Mouse (Mus musculus): ENCODE data around the gene Foxo3. TPM values are rescaled to one million over a fixed set of nuclear protein-coding genes. Genes with fewer than 3 reads are reported as not detected.

Foxo3 gene
- total and polyA plus RNA-seq, 3 experiments, result 9.2 to 18.2 (median 12.6) TPM

DNA sequence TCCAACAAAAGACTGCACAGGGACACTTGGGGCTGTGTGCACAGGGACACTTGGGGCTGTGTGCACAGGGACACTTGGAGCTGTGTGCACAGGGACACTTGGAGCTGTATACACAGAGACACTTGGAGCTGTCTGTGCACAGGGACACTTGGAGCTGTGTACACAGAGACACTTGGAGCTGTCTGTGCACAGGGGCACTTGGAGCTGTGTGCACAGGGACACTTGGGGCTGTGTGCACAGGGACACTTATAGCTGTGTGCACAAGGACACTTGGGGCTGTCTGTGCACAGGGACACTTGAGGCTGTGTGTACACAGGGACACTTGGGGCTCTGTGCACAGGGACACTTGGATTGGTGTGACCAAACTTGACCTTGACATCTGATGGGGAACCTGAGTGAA lies 47.4 kb upstream of the Foxo3 start:
- Histone ChIP-seq H3K4me3 (replicated peaks in 1 of 3; ENCODE audit: low read depth in 2 of 3, low read length in 2 of 3, poor library complexity in 1 of 3) (no peak overlapping the region), H3K9ac (ENCODE audit: insufficient read depth, low read depth) (no peak overlapping the region), H3K27ac (ENCODE audit: insufficient read depth, low read depth) (no peak overlapping the region), H3K4me1 (ENCODE audit: control insufficient read depth in 1 of 2, insufficient read depth in 2 of 2) (no peaks in the 10 kb centered on the region), H3K36me3 (replicated peaks in 1 of 2; ENCODE audit: control insufficient read depth in 1 of 2, insufficient read depth in 1 of 2, low read length in 1 of 2) (peaks cover 2 to 20% of the 10 kb centered on the region in 2 experiments), H3K27me3 (replicated peaks) (no peaks in the 10 kb centered on the region), H3K9me3 (replicated peaks; ENCODE audit: low read length) (no peaks in the 10 kb centered on the region), H3K79me2 (replicated peaks; ENCODE audit: control insufficient read depth, extremely low read depth, insufficient read depth, poor library complexity, severe bottlenecking) (no peaks in the 10 kb centered on the region), H3K4me2 (ENCODE audit: insufficient read depth, low read depth, poor library complexity, severe bottlenecking) (no peak overlapping the region)
- dilution Hi-C loops (cut with MboI; ENCODE audit: extremely low pct_ligation_motif_present, extremely low pct_unique_long_range_greater_than_20kb, low sequenced_read_pairs) (no loop called here), in situ Hi-C loops (cut with MboI; ENCODE audit: low pct_ligation_motif_present, low pct_unique_long_range_greater_than_20kb, low sequenced_read_pairs) (loop anchor here (25.0 kb wide), 1 partner anchor 663 kb away; no protein-coding TSS in a partner anchor)
- no peak for TF ChIP-seq CTCF (conservative IDR thresholded peaks at IDR 0.05 in 1 of 2, IDR thresholded peaks at IDR 0.05 in 1 of 2; ENCODE audit: low read depth in 2 of 2, low read length in 2 of 2)
- TF ChIP-seq CHD1 (IDR thresholded peaks at IDR 0.05; ENCODE audit: low read depth, low read length), result no peak
- no peak for TF ChIP-seq MAX (IDR thresholded peaks at IDR 0.05; ENCODE audit: low read length)
- TF ChIP-seq MXI1 (IDR thresholded peaks at IDR 0.05; ENCODE audit: low read depth, low read length), result no peak
- no peak for TF ChIP-seq ZC3H11A (IDR thresholded peaks at IDR 0.05; ENCODE audit: low read depth, low read length)
- no peak for DNase-seq (ENCODE audit: extremely low read depth)

- H3K4me3 ChIP-seq (replicated peaks in 1 of 3; ENCODE audit: low read depth in 2 of 3, low read length in 2 of 3, poor library complexity in 1 of 3), result no peak overlapping the region
- no peak overlapping the region for H3K27ac ChIP-seq (ENCODE audit: insufficient read depth, low read depth)
- in situ Hi-C loops (cut with MboI; ENCODE audit: low pct_ligation_motif_present, low pct_unique_long_range_greater_than_20kb, low sequenced_read_pairs) (loop anchor here (25.0 kb wide), 1 partner anchor 674 kb away; no protein-coding TSS in a partner anchor), dilution Hi-C loops (cut with MboI; ENCODE audit: extremely low pct_ligation_motif_present, extremely low pct_unique_long_range_greater_than_20kb, low sequenced_read_pairs) (no loop called here)
- H3K36me3 ChIP-seq (replicated peaks in 1 of 2; ENCODE audit: control insufficient read depth in 1 of 2, insufficient read depth in 1 of 2, low read length in 1 of 2), result peaks cover 14 to 34% of the 10 kb centered on the region in 2 experiments
- H3K4me2 ChIP-seq (ENCODE audit: insufficient read depth, low read depth, poor library complexity, severe bottlenecking), result no peak overlapping the region
- no peaks in the 10 kb centered on the region for H3K27me3 ChIP-seq (replicated peaks)
- no peak overlapping the region for H3K9ac ChIP-seq (ENCODE audit: insufficient read depth, low read depth)
- no peaks in the 10 kb centered on the region for H3K4me1 ChIP-seq (ENCODE audit: control insufficient read depth in 1 of 2, insufficient read depth in 2 of 2)
- H3K79me2 ChIP-seq (replicated peaks; ENCODE audit: control insufficient read depth, extremely low read depth, insufficient read depth, poor library complexity, severe bottlenecking), result no peaks in the 10 kb centered on the region
- DNase-seq (ENCODE audit: extremely low read depth), result no peak
- no peak for TF ChIP-seq SIN3A (IDR thresholded peaks at IDR 0.05; ENCODE audit: low read length)
- no peak for TF ChIP-seq ELF1 (IDR thresholded peaks at IDR 0.05; ENCODE audit: low read depth, low read length)
- no peak for TF ChIP-seq POLR2AphosphoS2 (IDR thresholded peaks at IDR 0.05; ENCODE audit: low read depth, low read length)
- no peak for TF ChIP-seq JUND (conservative IDR thresholded peaks at IDR 0.05; ENCODE audit: low read depth, low read length)
- TF ChIP-seq ETS1 (conservative IDR thresholded peaks at IDR 0.05; ENCODE audit: low read depth, low read length), result no peak
- no peak for TF ChIP-seq RCOR1 (conservative IDR thresholded peaks at IDR 0.05; ENCODE audit: low read depth, low read length)
- TF ChIP-seq MXI1 (IDR thresholded peaks at IDR 0.05; ENCODE audit: low read depth, low read length), result no peak
- TF ChIP-seq ZNF384 (IDR thresholded peaks at IDR 0.05; ENCODE audit: low read depth, low read length), result no peak
- TF ChIP-seq ZC3H11A (IDR thresholded peaks at IDR 0.05; ENCODE audit: low read depth, low read length), result no peak
- TF ChIP-seq ZMIZ1 (IDR thresholded peaks at IDR 0.05; ENCODE audit: low read depth, low read length), result no peak
- no peaks in the 10 kb centered on the region for H3K9me3 ChIP-seq (replicated peaks; ENCODE audit: low read length)
Measured at GRCm38 (mm10) chr10:42313222-42313786, 36.7 kb upstream of the Foxo3 start.

GRCm38 (mm10) chr10:42312557-42312956 lies 36.0 kb upstream of the Foxo3 start:
- dilution Hi-C loops (cut with MboI; ENCODE audit: extremely low pct_ligation_motif_present, extremely low pct_unique_long_range_greater_than_20kb, low sequenced_read_pairs), result no loop called here
- H3K4me1 ChIP-seq (ENCODE audit: control insufficient read depth in 1 of 2, insufficient read depth in 2 of 2), result no peaks in the 10 kb centered on the region
- no peaks in the 10 kb centered on the region for H3K79me2 ChIP-seq (replicated peaks; ENCODE audit: control insufficient read depth, extremely low read depth, insufficient read depth, poor library complexity, severe bottlenecking)
- no peak overlapping the region for H3K4me2 ChIP-seq (ENCODE audit: insufficient read depth, low read depth, poor library complexity, severe bottlenecking)
- no peaks in the 10 kb centered on the region for H3K27me3 ChIP-seq (replicated peaks)
- H3K4me3 ChIP-seq (replicated peaks in 1 of 3; ENCODE audit: low read depth in 2 of 3, low read length in 2 of 3, poor library complexity in 1 of 3), result no peak overlapping the region
- no peak overlapping the region for H3K9ac ChIP-seq (ENCODE audit: insufficient read depth, low read depth)
- in situ Hi-C loops (cut with MboI; ENCODE audit: low pct_ligation_motif_present, low pct_unique_long_range_greater_than_20kb, low sequenced_read_pairs), result loop anchor here (25.0 kb wide), 1 partner anchor 675 kb away; no protein-coding TSS in a partner anchor
- no peaks in the 10 kb centered on the region for H3K9me3 ChIP-seq (replicated peaks; ENCODE audit: low read length)
- H3K27ac ChIP-seq (ENCODE audit: insufficient read depth, low read depth), result no peak overlapping the region
- no peak for DNase-seq (ENCODE audit: extremely low read depth)
- TF ChIP-seq JUND (conservative IDR thresholded peaks at IDR 0.05; ENCODE audit: low read depth, low read length), result no peak
- TF ChIP-seq ETS1 (conservative IDR thresholded peaks at IDR 0.05; ENCODE audit: low read depth, low read length), result no peak
- no peak for TF ChIP-seq ZNF384 (IDR thresholded peaks at IDR 0.05; ENCODE audit: low read depth, low read length)
- no peak for TF ChIP-seq NELFE (IDR thresholded peaks at IDR 0.05; ENCODE audit: low read depth, low read length)
- no peak for TF ChIP-seq USF2 (conservative IDR thresholded peaks at IDR 0.05; ENCODE audit: low read depth, low read length)
- TF ChIP-seq CHD2 (IDR thresholded peaks at IDR 0.05; ENCODE audit: low read length), result no peak
- TF ChIP-seq NRF1 (IDR thresholded peaks at IDR 0.05; ENCODE audit: low read depth, low read length), result no peak
- TF ChIP-seq EP300 (IDR thresholded peaks at IDR 0.05; ENCODE audit: low read length), result no peak
- TF ChIP-seq ZMIZ1 (IDR thresholded peaks at IDR 0.05; ENCODE audit: low read depth, low read length), result no peak
- no peak for TF ChIP-seq MYC (IDR thresholded peaks at IDR 0.05; ENCODE audit: low read depth, low read length)
- TF ChIP-seq POLR2A (IDR thresholded peaks at IDR 0.05; ENCODE audit: low read depth, low read length), result no peak
- no peak for TF ChIP-seq MAX (IDR thresholded peaks at IDR 0.05; ENCODE audit: low read length)
- TF ChIP-seq ZC3H11A (IDR thresholded peaks at IDR 0.05; ENCODE audit: low read depth, low read length), result no peak
- no peak for TF ChIP-seq TCF12 (IDR thresholded peaks at IDR 0.05; ENCODE audit: low read depth, low read length)
- TF ChIP-seq MXI1 (IDR thresholded peaks at IDR 0.05; ENCODE audit: low read depth, low read length), result no peak
- TF ChIP-seq SIN3A (IDR thresholded peaks at IDR 0.05; ENCODE audit: low read length), result no peak
- peaks cover 9 to 28% of the 10 kb centered on the region in 2 experiments for H3K36me3 ChIP-seq (replicated peaks in 1 of 2; ENCODE audit: control insufficient read depth in 1 of 2, insufficient read depth in 1 of 2, low read length in 1 of 2)
